Mouse (Mus musculus): ENCODE results near the gene Plpp3.

DNA sequence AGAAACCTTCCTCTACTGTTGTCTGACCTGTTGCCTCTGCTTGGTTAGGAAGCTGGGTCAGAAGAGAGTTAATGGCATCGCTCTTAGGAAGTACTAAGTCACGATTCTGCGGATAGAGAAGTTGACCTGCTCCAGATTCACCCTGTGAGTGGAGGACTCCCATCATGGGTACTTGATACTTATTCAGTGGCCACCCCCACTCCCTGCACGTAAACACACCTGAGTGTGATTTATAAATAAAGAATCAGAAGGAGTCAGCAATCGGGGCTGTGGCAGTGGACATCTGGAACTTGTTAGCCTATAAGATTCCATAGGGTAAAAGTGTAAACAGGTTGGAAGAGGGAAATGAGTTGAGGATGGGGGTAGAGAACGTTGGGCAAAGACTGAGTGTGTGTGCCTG is 49.0 kb downstream of the Plpp3 start:
- TF ChIP-seq CTCF (conservative IDR thresholded peaks at IDR 0.05; ENCODE audit: low read length) (no peak), POU5F1 (IDR thresholded peaks at IDR 0.05; ENCODE audit: borderline replicate concordance, low read length) (no peak), NANOG (IDR thresholded peaks at IDR 0.05; ENCODE audit: borderline replicate concordance, low read length) (no peak)
